Mouse (Mus musculus): ENCODE results near the gene Gm17622.

The Gm17622 gene

GRCm38 (mm10) chr13:96490433-96490832, at the start of gene Gm17622:
Gm17622 (plus strand) TSS chr13:96490733.
- DNase-seq (ENCODE audit: low spot score in 2 of 2): no peak

GRCm38 (mm10) chr13:96450205-96450856, 40.2 kb upstream of the Gm17622 start:
- no peak for DNase-seq (ENCODE audit: low spot score in 2 of 2)

DNA sequence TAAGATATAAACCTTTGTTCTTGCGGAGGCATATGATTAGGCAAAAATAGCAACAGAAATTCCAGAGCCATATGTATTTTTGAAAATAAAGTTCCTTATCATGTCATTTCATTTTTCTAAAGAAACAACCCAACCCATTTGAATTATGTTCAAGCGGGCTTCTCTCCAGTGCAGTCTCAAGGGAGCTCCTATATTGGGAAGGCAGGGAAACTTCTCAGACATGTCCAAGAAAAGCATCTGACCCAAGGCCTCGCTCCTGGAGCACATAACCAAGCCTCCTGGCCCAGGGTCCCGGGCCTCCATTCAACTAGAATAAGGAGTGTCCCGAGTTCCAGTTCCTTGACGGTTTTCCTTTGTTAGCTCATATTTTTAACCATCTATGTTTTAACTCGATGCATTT, 39.7 kb upstream of the Gm17622 start:
- no peak for DNase-seq (ENCODE audit: low spot score in 2 of 2)

DNA sequence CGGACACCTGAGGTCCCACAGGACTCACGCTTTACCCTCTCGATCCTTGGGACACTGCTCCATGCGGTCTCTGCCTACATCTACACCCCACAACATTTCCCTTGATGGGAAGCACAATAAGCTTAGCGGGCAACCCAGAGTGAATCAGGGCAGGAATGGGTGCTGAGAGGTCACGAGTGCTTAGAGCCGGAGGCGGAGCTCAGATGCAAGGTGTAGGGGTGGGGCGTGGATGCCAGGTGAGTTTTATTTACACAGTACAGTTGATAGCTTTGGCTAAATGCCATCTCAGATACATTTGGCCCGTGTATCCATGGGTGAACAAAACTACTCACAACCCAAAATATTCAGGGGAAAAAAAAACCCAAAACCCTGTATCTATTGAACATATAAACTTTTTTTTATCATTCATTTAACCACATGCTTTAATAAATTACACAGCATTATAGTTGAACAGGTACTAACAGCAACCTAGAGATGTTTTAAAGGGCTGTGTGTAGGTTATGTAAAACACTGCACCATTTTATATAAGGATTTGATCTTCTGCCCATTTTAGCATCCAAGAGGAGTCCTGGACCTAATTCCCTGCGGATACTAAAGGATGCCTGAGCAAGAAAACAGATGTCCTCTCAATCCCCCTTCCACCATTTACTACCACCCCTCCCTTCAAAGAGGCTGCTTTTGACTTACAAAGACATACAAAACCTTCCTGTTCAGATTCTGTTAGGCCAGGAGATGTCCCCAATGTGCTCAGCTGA, 39.0 kb upstream of the Gm17622 start:
- DNase-seq (ENCODE audit: low spot score in 2 of 2): no peak

GRCm38 (mm10) chr13:96452621-96453020, 37.9 kb upstream of the Gm17622 start:
- no peak for DNase-seq (ENCODE audit: low spot score in 2 of 2)

DNA sequence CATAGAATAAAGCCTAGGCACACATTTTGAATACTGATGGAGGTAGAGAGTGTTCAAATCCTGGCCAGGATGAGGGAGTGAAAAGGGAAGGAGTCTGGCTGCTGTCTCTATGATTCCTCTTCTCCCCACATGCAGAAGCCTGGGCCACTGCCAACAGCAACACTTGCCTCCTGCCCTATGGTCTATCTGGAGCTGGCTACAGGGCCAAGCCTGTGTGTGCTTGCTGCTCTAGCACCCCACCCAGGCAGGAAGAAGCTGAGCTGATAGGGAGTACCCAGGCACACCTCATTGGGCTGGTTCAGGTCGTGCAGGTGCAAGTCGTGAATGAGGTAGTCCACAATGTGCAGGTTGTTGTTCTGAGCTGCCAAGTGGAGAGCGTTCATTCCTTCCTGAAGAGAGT, 36.2 kb upstream of the Gm17622 start:
- no peak for DNase-seq (ENCODE audit: low spot score in 2 of 2)

DNA sequence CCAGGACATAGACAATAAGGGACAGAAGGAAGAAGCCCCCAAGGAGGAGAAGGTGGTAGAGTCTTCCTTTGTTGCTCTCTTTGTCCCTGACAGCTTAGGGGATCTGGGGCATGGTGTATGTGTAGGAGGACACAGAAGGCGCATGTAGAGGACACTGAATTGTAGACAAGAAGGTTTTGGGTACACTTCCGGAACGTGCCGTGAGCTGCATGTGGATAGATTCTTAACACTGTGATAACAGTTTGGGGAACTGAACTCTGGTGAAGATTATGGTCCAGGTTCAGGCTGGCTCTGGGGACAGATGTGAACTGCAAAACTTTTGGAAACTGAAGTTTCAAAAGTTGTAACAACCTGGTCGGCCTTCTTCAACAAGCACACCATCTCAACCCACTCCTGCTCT, 33.0 kb upstream of the Gm17622 start:
- DNase-seq (ENCODE audit: low spot score in 2 of 2): no peak

- DNase-seq (ENCODE audit: low spot score in 2 of 2): no peak
These were observed 32.5 kb upstream of the Gm17622 start for GRCm38 (mm10) chr13:96458018-96458417.

- no peak for DNase-seq (ENCODE audit: low spot score in 2 of 2)
These were observed 31.9 kb upstream of the Gm17622 start for GRCm38 (mm10) chr13:96458606-96459005.

DNA sequence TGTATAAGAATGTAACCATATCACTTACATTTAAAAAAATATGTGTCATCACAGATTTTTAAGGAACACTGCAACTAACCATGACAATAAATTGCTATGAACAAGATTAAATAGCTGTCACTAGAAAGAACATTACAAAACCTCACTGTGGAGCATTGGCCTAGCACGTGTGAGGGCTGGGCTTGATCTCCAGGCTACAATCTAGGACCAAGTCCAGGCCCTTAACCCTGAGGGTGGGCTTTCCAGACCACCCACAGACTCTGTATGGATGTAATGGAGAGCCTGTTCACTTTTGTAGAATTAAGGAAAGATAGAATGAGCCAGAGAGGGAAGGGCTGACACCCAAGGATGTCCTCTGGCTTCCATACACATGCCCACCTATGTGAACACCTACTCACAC, 27.9 kb upstream of the Gm17622 start:
- no peak for DNase-seq (ENCODE audit: low spot score in 2 of 2)

- no peak for DNase-seq (ENCODE audit: low spot score in 2 of 2)
These were observed 25.2 kb upstream of the Gm17622 start for GRCm38 (mm10) chr13:96465315-96465714.

- DNase-seq (ENCODE audit: low spot score in 2 of 2): no peak
These were observed 21.9 kb upstream of the Gm17622 start for GRCm38 (mm10) chr13:96468678-96469077.

DNA sequence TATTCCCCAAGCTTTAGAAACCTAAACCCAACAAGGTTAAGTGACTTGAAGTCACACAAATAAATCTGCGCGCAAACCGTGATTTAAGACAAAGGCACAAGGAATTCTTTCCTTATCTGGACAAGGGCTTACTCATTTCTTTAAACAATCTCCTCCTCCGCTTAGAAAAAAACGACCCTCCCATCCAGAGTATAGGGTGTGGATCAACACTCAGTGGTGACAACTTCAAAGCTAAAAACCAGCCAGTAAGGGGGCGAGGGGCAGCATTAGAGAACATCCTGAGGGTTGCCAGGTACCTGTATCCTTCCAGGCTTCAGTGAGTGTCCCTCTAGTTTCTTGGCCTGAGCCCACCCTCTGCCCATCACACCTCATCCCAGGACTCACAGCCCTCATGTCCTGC, 20.0 kb upstream of the Gm17622 start:
- DNase-seq (ENCODE audit: low spot score in 2 of 2): no peak

DNA sequence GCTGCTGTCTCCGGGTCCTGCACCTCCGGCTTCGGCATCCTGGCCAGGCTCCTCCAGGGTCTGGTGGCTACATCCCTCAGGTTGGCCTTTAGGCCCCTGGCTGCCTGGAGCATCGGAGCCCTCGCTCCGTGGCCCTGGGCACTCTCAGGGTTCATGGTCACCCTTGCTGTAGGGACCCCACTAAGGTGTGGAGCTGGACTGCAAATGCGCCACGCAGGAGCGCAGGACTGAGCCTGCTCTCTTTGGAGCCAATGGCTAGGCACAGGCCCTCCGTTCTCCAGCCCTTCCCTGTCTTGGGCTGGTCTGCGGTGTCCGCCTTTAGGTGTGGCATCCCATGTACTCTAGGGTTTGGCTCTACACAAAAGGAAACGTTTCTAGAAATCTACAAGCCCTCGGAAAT, 19.6 kb upstream of the Gm17622 start, which contains the start of gene Ankdd1b:
Gene Ankdd1b (minus strand): TSS at position 242 of the 400 bp plus-strand sequence.
- no peak for DNase-seq (ENCODE audit: low spot score in 2 of 2)

DNA sequence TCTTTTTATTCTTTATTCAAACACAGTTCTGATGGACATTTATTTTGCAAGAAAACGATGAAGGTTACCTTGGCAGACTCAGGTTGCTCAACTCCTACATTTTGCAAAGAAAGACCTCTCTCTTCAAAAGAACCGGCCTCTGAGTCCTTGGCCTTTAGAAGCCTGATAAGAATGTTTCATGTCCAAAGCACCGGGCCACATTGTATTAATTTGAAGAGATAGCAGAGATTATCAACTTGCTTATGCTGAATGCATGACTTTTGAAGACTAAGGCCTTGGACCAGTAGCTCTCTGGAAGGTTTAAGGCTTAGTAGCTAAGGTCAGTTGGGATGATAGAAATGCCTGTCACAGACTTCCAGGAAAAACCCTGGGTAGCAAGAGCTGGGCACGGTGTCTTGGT, 13.3 kb upstream of the Gm17622 start:
- no peak for DNase-seq (ENCODE audit: low spot score in 2 of 2)

DNA sequence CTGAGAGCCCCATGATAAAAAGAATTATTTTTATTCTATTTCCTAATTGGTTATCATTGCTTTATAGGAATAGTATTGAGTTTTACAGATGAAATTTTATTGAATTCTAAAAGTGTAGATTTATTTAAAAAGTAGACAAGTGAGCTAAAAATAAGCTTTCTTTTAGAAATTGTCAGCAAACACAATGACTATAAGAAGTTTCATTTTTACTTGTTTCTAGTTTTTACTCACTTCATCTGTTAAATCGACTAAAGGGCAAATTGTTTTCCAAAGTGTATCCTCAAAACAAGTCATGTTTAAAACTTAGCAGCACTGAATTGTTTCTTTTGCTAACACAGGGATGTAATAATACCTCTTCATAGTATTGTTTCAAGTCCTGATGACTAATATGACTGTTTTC, 11.5 kb upstream of the Gm17622 start:
- no peak for DNase-seq (ENCODE audit: low spot score in 2 of 2)

GRCm38 (mm10) chr13:96487230-96487629, 3.3 kb upstream of the Gm17622 start:
- DNase-seq (ENCODE audit: low spot score in 2 of 2): no peak

- no peak for DNase-seq (ENCODE audit: low spot score in 2 of 2)
These were observed 2.6 kb upstream of the Gm17622 start for GRCm38 (mm10) chr13:96487968-96488367.

DNA sequence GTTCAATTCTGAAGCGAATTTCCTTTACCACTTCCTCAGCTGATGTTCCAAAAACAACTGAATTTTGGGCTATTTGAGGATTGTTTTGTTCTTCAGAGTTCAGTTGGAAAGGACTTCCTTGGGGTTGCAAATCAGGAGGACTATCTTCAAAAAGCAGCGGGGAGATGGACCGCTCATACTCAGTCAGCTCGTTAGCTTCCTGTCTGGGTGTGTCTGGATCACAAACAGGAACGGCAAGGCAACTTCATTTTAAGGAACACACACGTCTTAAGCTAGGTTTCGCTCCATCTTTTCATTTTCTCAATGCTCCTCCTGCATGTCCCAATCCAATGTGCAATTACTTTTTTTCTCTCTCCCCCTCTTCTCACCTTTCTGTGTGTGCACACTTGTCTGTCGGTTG, 6.1 kb downstream of the Gm17622 start:
- no peak for DNase-seq (ENCODE audit: low spot score in 2 of 2)

DNA sequence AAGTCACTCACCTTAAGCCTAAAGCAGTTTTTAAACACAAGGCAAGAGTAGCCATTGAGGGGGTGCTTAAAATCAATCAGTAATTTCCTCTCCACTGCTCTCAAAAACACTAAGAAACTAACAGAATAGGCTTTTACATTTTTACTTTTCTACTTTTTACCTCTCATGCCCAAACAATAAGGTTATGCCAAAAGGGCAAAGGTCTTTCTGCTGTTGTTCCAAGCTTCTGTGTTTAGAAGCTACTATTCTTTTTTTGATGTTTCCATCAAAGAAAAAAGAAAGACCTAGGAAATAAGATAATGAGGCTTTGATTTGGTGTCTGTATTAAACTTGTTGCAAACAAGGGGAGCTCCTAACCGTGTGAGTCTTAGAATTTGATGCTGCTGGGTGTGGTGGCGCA, 9.4 kb downstream of the Gm17622 start:
- DNase-seq (ENCODE audit: low spot score in 2 of 2): no peak

GRCm38 (mm10) chr13:96505661-96506060, 15.1 kb downstream of the Gm17622 start:
- no peak for DNase-seq (ENCODE audit: low spot score in 2 of 2)

GRCm38 (mm10) chr13:96506313-96506712, 15.8 kb downstream of the Gm17622 start:
- DNase-seq (ENCODE audit: low spot score in 2 of 2): no peak

DNA sequence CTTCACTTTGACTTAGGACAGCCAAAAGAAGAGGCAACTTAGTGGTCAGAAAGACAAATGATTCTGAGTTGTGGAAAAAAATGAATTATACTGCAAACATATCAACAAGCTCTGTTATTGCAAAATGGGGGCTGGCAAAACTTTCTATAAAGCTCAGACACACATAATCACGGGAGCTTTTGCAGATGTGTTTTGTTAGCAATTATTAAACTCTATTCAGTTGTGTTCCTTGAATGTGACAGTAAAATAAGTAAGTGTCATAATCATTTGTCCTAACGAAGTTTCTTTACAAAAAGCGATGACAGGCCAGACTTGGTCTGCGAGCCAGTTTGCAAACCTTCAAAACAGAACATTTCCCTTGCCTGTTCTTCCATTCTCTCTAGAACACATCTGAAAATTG, 17.0 kb downstream of the Gm17622 start:
- no peak for DNase-seq (ENCODE audit: low spot score in 2 of 2)

All from frontal cortex, postnatal 10 days (tissue).